Mouse (Mus musculus) lung, postnatal 25 days (tissue): ENCODE measurements at regions not wholly inside any gene's neighbourhood (a gene's known extent, or its start where the extent isn't known, plus 50 kb on each side); places are given as distances from the start of the nearest gene placed in this dataset.

ENCODE experiments used
- DNase-seq: peaks from one replicate; pipeline ENCODE4 v3.0.0; 2022; ENCODE audit warnings: low spot score

GRCm38 (mm10) chr4:152834421-152835110, 356.9 kb upstream of the Kcnab2 start:
- DNase-seq, result no peak

GRCm38 (mm10) chr4:152833411-152834310, 356.0 kb upstream of the Kcnab2 start:
- no peak for DNase-seq

GRCm38 (mm10) chr4:152832757-152833363, 355.2 kb upstream of the Kcnab2 start:
- DNase-seq, result no peak

- no peak for DNase-seq
These were observed 347.5 kb upstream of the Kcnab2 start for GRCm38 (mm10) chr4:152825185-152825584.

- peak; percentile 1 for DNase-seq
These were observed 338.6 kb upstream of the Kcnab2 start for GRCm38 (mm10) chr4:152816139-152816757.

- DNase-seq, result no peak
These were observed 328.9 kb upstream of the Kcnab2 start for GRCm38 (mm10) chr4:152806611-152807010.

- DNase-seq, result peak; percentile 0
These were observed 321.7 kb upstream of the Kcnab2 start for GRCm38 (mm10) chr4:152799392-152799791.

GRCm38 (mm10) chr4:152788431-152788830, 310.8 kb upstream of the Kcnab2 start:
- DNase-seq, result no peak

- no peak for DNase-seq
These were observed 307.3 kb upstream of the Kcnab2 start for GRCm38 (mm10) chr4:152784972-152785371.

GRCm38 (mm10) chr4:152779526-152779925, 301.9 kb upstream of the Kcnab2 start:
- no peak for DNase-seq

- no peak for DNase-seq
These were observed 298.1 kb upstream of the Kcnab2 start for GRCm38 (mm10) chr4:152775801-152776200.

GRCm38 (mm10) chr4:152771386-152771785, 293.7 kb upstream of the Kcnab2 start:
- DNase-seq, result no peak

- no peak for DNase-seq
These were observed 289.7 kb upstream of the Kcnab2 start for GRCm38 (mm10) chr4:152767372-152767771.

GRCm38 (mm10) chr4:152763116-152763515, 285.4 kb upstream of the Kcnab2 start:
- no peak for DNase-seq

- DNase-seq, result no peak
These were observed 284.9 kb upstream of the Kcnab2 start for GRCm38 (mm10) chr4:152762576-152762975.

GRCm38 (mm10) chr4:152757191-152757590, 279.5 kb upstream of the Kcnab2 start:
- DNase-seq, result no peak

GRCm38 (mm10) chr4:152756535-152756934, 278.9 kb upstream of the Kcnab2 start:
- no peak for DNase-seq

GRCm38 (mm10) chr4:152755756-152756155, 278.1 kb upstream of the Kcnab2 start:
- no peak for DNase-seq

- DNase-seq, result no peak
These were observed 266.7 kb upstream of the Kcnab2 start for GRCm38 (mm10) chr4:152744366-152744765.

- no peak for DNase-seq
These were observed 255.3 kb upstream of the Kcnab2 start for GRCm38 (mm10) chr4:152733017-152733416.

- DNase-seq, result no peak
These were observed 254.3 kb upstream of the Kcnab2 start for GRCm38 (mm10) chr4:152731988-152732387.

- DNase-seq, result no peak
These were observed 253.5 kb upstream of the Kcnab2 start for GRCm38 (mm10) chr4:152731082-152731720.
